Comparison of ENCODE assay signal across 25 mouse cellular contexts in genomic region chr14:48906956-48907355, GRCm38 (mm10).
DNase-seq lines count a peak whose midpoint lies in the region; ATAC-seq lines count a peak whose summit lies in the region.
"Had no signal": no experiment of that assay in that cellular context is flagged by ENCODE, and none has a peak within 500 bp of the region (broad histone marks: within the 10 kb centered on the region; RNA-seq: fewer than 3 reads in every experiment).

No protein-coding gene starts in this region.

- H3K4me1 ChIP-seq in forebrain, embryonic 15.5 days: peaks cover 37% of the 10 kb centered on the region
- H3K4me1 ChIP-seq in forebrain, embryonic 16.5 days (replicated peaks; ENCODE audit: control insufficient read depth, insufficient read depth, low read length): peaks cover 29% of the 10 kb centered on the region
- H3K4me1 ChIP-seq: embryonic facial prominence, embryonic 12.5 days; heart, embryonic 12.5 days; limb, embryonic 10.5 days; limb, embryonic 15.5 days; liver, embryonic 13.5 days had no signal

- H3K36me3 ChIP-seq in forebrain, embryonic 15.5 days: no peaks in the 10 kb centered on the region
- no peaks in the 10 kb centered on the region for H3K36me3 ChIP-seq in forebrain, embryonic 16.5 days (ENCODE audit: control insufficient read depth, insufficient read depth)
- H3K36me3 ChIP-seq: embryonic facial prominence, embryonic 12.5 days; heart, embryonic 12.5 days; limb, embryonic 10.5 days; limb, embryonic 15.5 days; liver, embryonic 13.5 days; midbrain, embryonic 13.5 days; neural tube, embryonic 13.5 days had no signal

- no peak overlapping the region for H3K4me2 ChIP-seq in forebrain, embryonic 15.5 days (replicated peaks)
- no peak overlapping the region for H3K4me2 ChIP-seq in forebrain, embryonic 16.5 days (ENCODE audit: low read length)
- H3K4me2 ChIP-seq: embryonic facial prominence, embryonic 12.5 days; heart, embryonic 12.5 days; limb, embryonic 15.5 days; liver, embryonic 13.5 days; midbrain, embryonic 13.5 days; neural tube, embryonic 13.5 days had no signal

- H3K27me3 ChIP-seq in forebrain, embryonic 15.5 days: 0 out of 2 replicates have a peak, but pooled peaks cover 4% of the 10 kb centered on the region
- no peaks in the 10 kb centered on the region for H3K27me3 ChIP-seq in forebrain, embryonic 16.5 days (replicated peaks; ENCODE audit: control insufficient read depth, insufficient read depth, low read length)
- H3K27me3 ChIP-seq: embryonic facial prominence, embryonic 12.5 days; heart, embryonic 12.5 days; limb, embryonic 15.5 days; liver, embryonic 13.5 days; neural tube, embryonic 13.5 days had no signal

- peak; percentile 78 for DNase-seq in brain, adult 2 months (ENCODE audit: low read depth, low spot score)
- peak; percentile 31 to 39 for DNase-seq in cerebellum, adult 18-20 months
- peak; percentile 48 to 68 for DNase-seq in cerebellum, postnatal 14 days
- no peak for DNase-seq in T-cell, adult 2 months (ENCODE audit: low spot score)
- no peak for DNase-seq in adrenal gland, postnatal 14 days
- DNase-seq: embryo, embryonic 11 days; gastrocnemius, adult 2 months; heart, adult 2 months; heart, postnatal 4 days; layer of hippocampus, postnatal 36 days; liver, embryonic 13.5 days; lung, adult 18-20 months; thymus, adult 2 months; thymus, postnatal 36 days had no signal

- ATAC-seq in forebrain, embryonic 15.5 days (replicated peaks): no peak
- ATAC-seq in forebrain, embryonic 16.5 days: no peak
- ATAC-seq: lung, postnatal 0 days; Patski had no signal

- peak overlapping the region; percentile 44 for H3K27ac ChIP-seq in forebrain, embryonic 15.5 days (replicated peaks)
- no peak overlapping the region for H3K27ac ChIP-seq in forebrain, embryonic 16.5 days (ENCODE audit: low read length)
- H3K27ac ChIP-seq: embryonic facial prominence, embryonic 12.5 days; gastrocnemius, adult 2 months; heart, adult 2 months; limb, embryonic 10.5 days; limb, embryonic 15.5 days; liver, embryonic 13.5 days; macrophage; midbrain, embryonic 13.5 days; neural tube, embryonic 13.5 days had no signal

- no peak overlapping the region for H3K9ac ChIP-seq in forebrain, embryonic 15.5 days (replicated peaks)
- H3K9ac ChIP-seq in forebrain, embryonic 16.5 days (replicated peaks; ENCODE audit: low read depth, low read length): no peak overlapping the region
- H3K9ac ChIP-seq: embryonic facial prominence, embryonic 12.5 days; heart, embryonic 12.5 days; limb, embryonic 15.5 days; liver, embryonic 13.5 days; midbrain, embryonic 13.5 days; neural tube, embryonic 13.5 days had no signal

- no peaks in the 10 kb centered on the region for H3K9me3 ChIP-seq in forebrain, embryonic 15.5 days
- no peaks in the 10 kb centered on the region for H3K9me3 ChIP-seq in forebrain, embryonic 16.5 days (ENCODE audit: control insufficient read depth, low read length)
- H3K9me3 ChIP-seq: embryonic facial prominence, embryonic 12.5 days; heart, embryonic 12.5 days; limb, embryonic 10.5 days; limb, embryonic 15.5 days; liver, embryonic 13.5 days; midbrain, embryonic 13.5 days; neural tube, embryonic 13.5 days had no signal

- no peak overlapping the region for H3K4me3 ChIP-seq in forebrain, embryonic 15.5 days
- H3K4me3 ChIP-seq in forebrain, embryonic 16.5 days (replicated peaks; ENCODE audit: low read length): no peak overlapping the region
- H3K4me3 ChIP-seq: embryonic facial prominence, embryonic 12.5 days; gastrocnemius, adult 2 months; heart, adult 2 months; heart, embryonic 12.5 days; limb, embryonic 10.5 days; limb, embryonic 15.5 days; liver, embryonic 13.5 days; midbrain, embryonic 13.5 days; neural tube, embryonic 13.5 days had no signal

- WGBS in forebrain, embryonic 15.5 days: 73% methylated on average over 1 of the region's 1 CpGs
- WGBS in forebrain, embryonic 16.5 days: 56% methylated on average over 1 of the region's 1 CpGs

Comparison
In these comparisons a context has a peak if more than half of its experiments do, and no peak if none do; other contexts are left out.
1. DNase-seq: peak in brain, adult 2 months (single experiment), cerebellum, adult 18-20 months (2 of 2) and cerebellum, postnatal 14 days (2 of 2); none in T-cell, adult 2 months (single experiment) and adrenal gland, postnatal 14 days (single experiment).